Mouse (Mus musculus) stomach, embryonic 16.5 days (tissue): ENCODE data around the gene Tceanc2. TPM values are rescaled to one million over a fixed set of nuclear protein-coding genes. Genes with fewer than 3 reads are reported as not detected.

Experiments used
- ATAC-seq: fragments of 200-750 bp; cut with Nextera tagmentation; 2 replicates; pipeline ENCODE4 v1.8.0; 2017; ENCODE audit warnings: moderate number of reproducible peaks, moderate TSS enrichment; ENCODE audit not compliant: insufficient read depth, low FRiP score
- H3K27ac ChIP-seq: fragments of 300-500 bp; sonication (generic); 2 replicates; pipeline ENCODE4 v1.5.1; 2014; ENCODE audit warnings: low read length
- H3K27me3 ChIP-seq: fragments of 300-500 bp; sonication (generic); 2 replicates; pipeline ENCODE4 v1.6.1; 2014; ENCODE audit warnings: low read length, control low read depth, mixed read lengths; ENCODE audit not compliant: control insufficient read depth, insufficient read depth
- H3K36me3 ChIP-seq: fragments of 300-500 bp; sonication (generic); 2 replicates; pipeline ENCODE4 v1.6.1; 2014; ENCODE audit warnings: low read length; ENCODE audit not compliant: control insufficient read depth, insufficient read depth
- H3K4me1 ChIP-seq: fragments of 300-500 bp; sonication (generic); 2 replicates; pipeline ENCODE4 v1.6.1; 2014; ENCODE audit warnings: low read length, control low read depth, mixed read lengths; ENCODE audit not compliant: control insufficient read depth, insufficient read depth
- H3K4me2 ChIP-seq: fragments of 300-500 bp; sonication (generic); 2 replicates; pipeline ENCODE4 v1.6.1; 2014; ENCODE audit warnings: low read depth, low read length, mixed read lengths
- H3K4me3 ChIP-seq: fragments of 300-500 bp; sonication (generic); replicated peaks from 2 replicates; pipeline ENCODE4 v1.5.1; 2014; ENCODE audit warnings: mild to moderate bottlenecking, low read length
- H3K9ac ChIP-seq: fragments of 300-500 bp; sonication (generic); 2 replicates; pipeline ENCODE4 v1.6.1; 2014; ENCODE audit warnings: low read length
- H3K9me3 ChIP-seq: fragments of 300-500 bp; sonication (generic); replicated peaks from 2 replicates; pipeline ENCODE4 v1.6.1; 2016; ENCODE audit warnings: low read length, control low read depth; ENCODE audit not compliant: control insufficient read depth
- WGBS: fragments of 180-500 bp; shearing (Covaris S2); extraction: QIAGEN DNeasy Blood & Tissue Kit; methylation state at CpG from one replicate; pipeline ENCODE4 v1.1.7; 2014; 5-methylcytosine and 5-hydroxymethylcytosine counted together
- polyA plus RNA-seq: library from polyadenylated mRNA; unstranded; fragments of >200 nt; fragmentation: Nextera tagmentation; extraction: Ambion mirVana; gene quantifications from 2 replicates; pipeline ENCODE4 v1.2.1, GENCODE M21; 2015

The Tceanc2 gene
- polyA plus RNA-seq, 1 experiment from 2014 or later: 25.2 TPM

DNA sequence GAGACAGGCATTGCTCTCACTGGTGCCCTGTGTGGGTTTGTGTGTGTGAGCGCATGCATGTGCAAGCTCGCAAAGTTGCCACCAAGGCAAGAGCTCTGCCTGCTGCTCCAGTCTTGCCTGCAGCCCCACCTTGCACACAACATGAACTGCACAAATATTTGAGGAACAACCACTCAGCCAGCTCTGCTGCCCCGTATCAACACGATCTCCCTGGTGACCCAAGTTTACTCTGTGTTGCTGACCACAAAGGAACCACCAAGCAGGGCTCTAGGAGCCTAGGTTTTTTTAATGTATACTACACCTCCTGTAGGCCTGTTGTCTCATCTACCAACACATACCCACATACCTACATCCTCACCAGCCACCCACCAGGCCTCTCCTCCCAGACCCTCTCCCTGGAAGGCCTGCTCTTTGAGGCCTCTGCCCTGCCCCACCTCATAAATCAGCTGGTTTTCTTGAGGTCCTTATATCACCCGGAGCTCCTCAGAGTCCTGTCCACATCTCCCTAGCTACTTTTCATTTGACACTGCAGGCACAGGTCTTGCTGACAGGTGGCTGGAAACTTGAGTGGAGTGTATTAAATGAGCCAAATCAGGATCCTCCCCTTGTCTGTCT is 31.7 kb upstream of the Tceanc2 start:
- Histone ChIP-seq H3K27ac (peak overlapping the region; percentile 77), H3K9me3 (no peaks in the 10 kb centered on the region), H3K36me3 (0 out of 2 replicates have a peak, but pooled peaks cover 2% of the 10 kb centered on the region), H3K27me3 (no peaks in the 10 kb centered on the region), H3K9ac (no peak overlapping the region), H3K4me2 (no peak overlapping the region), H3K4me3 (no peak overlapping the region), H3K4me1 (no peaks in the 10 kb centered on the region)
- peak; percentile 80 for ATAC-seq
- WGBS: 47% methylated on average over 5 of the region's 5 CpGs

DNA sequence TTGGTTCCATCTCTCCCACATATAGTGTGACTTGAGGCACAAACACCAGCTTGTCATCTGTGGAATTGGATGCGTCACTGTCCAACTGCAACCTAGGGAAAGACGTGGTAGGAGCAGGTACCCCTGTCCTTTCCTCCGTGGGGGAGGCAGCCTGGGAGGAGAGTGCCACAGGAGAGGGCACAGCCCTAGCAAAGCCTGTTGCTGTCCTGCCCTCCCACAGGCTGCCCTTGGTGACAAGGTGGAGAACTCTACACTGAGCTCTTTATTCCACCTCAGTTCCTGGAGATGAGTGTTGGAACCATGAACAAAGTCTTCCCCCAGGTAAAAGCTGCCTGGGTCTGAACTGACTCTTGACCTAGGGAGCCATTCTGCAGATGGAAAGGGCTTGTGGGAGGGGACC is 30.0 kb upstream of the Tceanc2 start, which contains the start of gene Ldlrad1:
TSS of gene Ldlrad1 (plus strand) at position 301 of the 400 bp plus-strand sequence.
- Histone ChIP-seq H3K27me3 (no peaks in the 10 kb centered on the region), H3K27ac (peak within 1 kb of the TSS; percentile 46), H3K4me3 (no peak within 1 kb of the TSS), H3K9ac (no peak within 1 kb of the TSS), H3K4me2 (no peak within 1 kb of the TSS), H3K9me3 (no peaks in the 10 kb centered on the region), H3K36me3 (0 out of 2 replicates have a peak, but pooled peaks cover 2% of the 10 kb centered on the region), H3K4me1 (no peaks in the 10 kb centered on the region)
- no peak for ATAC-seq
- 83% methylated on average over 3 of the region's 3 CpGs for WGBS

DNA sequence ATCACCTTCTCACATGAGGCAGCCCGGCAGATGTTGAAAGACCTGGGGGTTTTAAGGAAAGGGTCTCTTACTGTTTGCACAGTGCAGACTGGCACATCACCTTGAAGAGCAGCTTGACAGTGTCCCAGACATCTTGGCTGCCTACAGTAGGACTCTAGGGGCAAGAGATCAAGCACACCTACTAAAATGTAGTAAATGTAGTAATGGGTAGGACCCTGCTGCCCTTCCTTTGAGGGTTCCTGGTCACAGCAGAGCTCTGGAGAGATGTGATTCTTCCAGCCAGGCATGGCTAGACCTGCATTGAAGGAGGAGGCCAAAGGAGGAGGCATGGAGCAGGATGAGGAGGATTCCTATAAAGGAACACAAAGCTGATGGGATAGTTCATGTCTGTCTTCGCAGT is 28.1 kb upstream of the Tceanc2 start:
- 94% methylated on average over 2 of the region's 2 CpGs for WGBS
- 0 out of 2 replicates have a peak, but pooled peaks cover 9% of the 10 kb centered on the region for H3K36me3 ChIP-seq
- H3K27ac ChIP-seq: no peak overlapping the region
- no peaks in the 10 kb centered on the region for H3K9me3 ChIP-seq
- H3K4me3 ChIP-seq: no peak overlapping the region
- no peaks in the 10 kb centered on the region for H3K4me1 ChIP-seq
- H3K27me3 ChIP-seq: no peaks in the 10 kb centered on the region
- no peak overlapping the region for H3K4me2 ChIP-seq
- no peak overlapping the region for H3K9ac ChIP-seq
- no peak for ATAC-seq

DNA sequence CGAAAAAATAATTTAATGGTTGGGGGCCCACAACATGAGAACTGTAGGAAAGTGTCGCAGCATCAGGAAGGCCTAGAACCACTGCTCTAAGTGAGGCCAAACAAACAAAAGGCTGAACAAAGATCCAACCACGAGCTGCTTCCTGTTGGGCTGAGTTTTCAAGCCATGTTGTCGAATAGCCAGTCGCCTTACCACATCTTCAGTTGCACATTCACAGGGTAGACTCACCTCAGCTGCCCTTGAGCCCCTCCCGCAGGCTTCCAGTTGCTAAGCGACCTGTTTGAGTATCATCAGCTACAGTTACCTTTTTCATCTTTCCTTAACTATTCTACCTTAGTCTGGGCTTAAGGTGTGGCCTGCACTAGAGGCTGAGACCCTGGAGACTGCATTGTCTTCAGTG is 24.1 kb upstream of the Tceanc2 start:
- peaks cover 28% of the 10 kb centered on the region for H3K36me3 ChIP-seq
- H3K27ac ChIP-seq: no peak overlapping the region
- no peak overlapping the region for H3K4me3 ChIP-seq
- 80% methylated on average over 7 of the region's 7 CpGs for WGBS
- no peak overlapping the region for H3K9ac ChIP-seq
- H3K4me1 ChIP-seq: no peaks in the 10 kb centered on the region
- no peaks in the 10 kb centered on the region for H3K27me3 ChIP-seq
- ATAC-seq: no peak
- no peak overlapping the region for H3K4me2 ChIP-seq
- H3K9me3 ChIP-seq: no peaks in the 10 kb centered on the region

DNA sequence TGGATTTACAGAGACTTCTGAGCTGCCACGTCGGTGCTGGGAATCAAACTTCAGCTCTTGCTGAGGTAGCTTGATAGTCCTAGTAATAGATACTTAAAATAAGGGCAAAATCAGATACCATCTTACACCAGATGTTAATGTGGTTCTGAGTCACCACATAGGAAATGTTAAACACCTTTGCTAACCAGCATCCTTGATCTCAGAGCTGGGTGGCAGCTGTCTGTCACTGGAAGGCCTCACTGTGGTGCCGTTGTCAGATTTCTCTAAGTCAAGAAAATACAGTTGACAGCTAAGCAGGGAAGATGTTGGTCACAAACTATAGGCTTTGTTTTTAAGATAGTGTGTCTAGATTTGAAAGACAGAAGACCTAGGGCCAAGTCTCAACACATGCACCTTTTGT is 22.9 kb upstream of the Tceanc2 start:
- peaks cover 28% of the 10 kb centered on the region for H3K36me3 ChIP-seq
- H3K27me3 ChIP-seq: no peaks in the 10 kb centered on the region
- ATAC-seq: no peak
- no peak overlapping the region for H3K4me2 ChIP-seq
- H3K4me1 ChIP-seq: no peaks in the 10 kb centered on the region
- no peaks in the 10 kb centered on the region for H3K9me3 ChIP-seq
- no peak overlapping the region for H3K4me3 ChIP-seq
- 91% methylated on average over 3 of the region's 3 CpGs for WGBS
- no peak overlapping the region for H3K9ac ChIP-seq
- no peak overlapping the region for H3K27ac ChIP-seq

DNA sequence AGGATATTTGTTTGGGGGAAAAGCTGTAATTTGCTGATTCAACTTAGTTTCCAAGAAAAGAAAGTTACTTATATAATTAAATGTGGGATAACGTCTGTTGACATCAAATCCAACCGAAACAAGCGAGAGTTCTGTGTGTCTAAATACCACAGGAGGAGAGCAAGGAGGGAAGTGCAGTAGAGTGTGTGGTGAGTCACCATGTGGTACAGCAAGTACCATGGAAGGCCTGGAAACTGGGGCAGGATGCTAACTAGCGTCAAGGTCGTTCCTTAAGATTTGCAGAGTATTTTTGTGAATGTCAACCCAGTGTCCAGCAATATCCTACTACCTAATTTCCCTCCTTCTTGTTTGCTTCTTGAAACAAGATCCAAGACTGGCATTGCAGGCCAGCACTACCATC is 19.2 kb upstream of the Tceanc2 start:
- no peak for ATAC-seq
- H3K4me2 ChIP-seq: no peak overlapping the region
- no peaks in the 10 kb centered on the region for H3K4me1 ChIP-seq
- H3K27me3 ChIP-seq: no peaks in the 10 kb centered on the region
- 89% methylated on average over 5 of the region's 5 CpGs for WGBS
- H3K27ac ChIP-seq: no peak overlapping the region
- no peaks in the 10 kb centered on the region for H3K9me3 ChIP-seq
- H3K4me3 ChIP-seq: no peak overlapping the region
- H3K36me3 ChIP-seq: peaks cover 25% of the 10 kb centered on the region
- H3K9ac ChIP-seq: no peak overlapping the region

DNA sequence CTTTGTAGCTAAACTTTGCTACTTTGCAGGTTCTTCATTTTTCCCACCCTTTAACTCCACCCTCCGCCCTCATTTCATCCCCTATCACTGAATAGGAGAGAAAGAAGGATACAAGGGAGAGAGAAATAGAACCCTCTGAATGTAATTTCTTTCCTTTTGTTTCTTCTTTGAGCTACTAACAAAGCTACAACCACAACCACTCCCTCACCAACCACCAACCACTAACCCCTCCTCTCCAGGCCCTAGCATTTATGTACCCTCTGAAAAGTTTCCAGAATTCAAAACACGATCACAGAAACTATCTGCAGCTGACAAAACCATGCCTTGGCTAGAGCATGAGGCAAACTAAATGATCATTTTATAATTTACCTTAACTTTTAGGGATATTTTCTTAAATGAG is 17.5 kb upstream of the Tceanc2 start:
- Histone ChIP-seq H3K27ac (no peak overlapping the region), H3K4me1 (no peaks in the 10 kb centered on the region), H3K9ac (no peak overlapping the region), H3K4me2 (no peak overlapping the region), H3K36me3 (peaks cover 15% of the 10 kb centered on the region), H3K9me3 (no peaks in the 10 kb centered on the region), H3K27me3 (no peaks in the 10 kb centered on the region), H3K4me3 (no peak overlapping the region)
- 91% methylated on average over 2 of the region's 2 CpGs for WGBS
- no peak for ATAC-seq

DNA sequence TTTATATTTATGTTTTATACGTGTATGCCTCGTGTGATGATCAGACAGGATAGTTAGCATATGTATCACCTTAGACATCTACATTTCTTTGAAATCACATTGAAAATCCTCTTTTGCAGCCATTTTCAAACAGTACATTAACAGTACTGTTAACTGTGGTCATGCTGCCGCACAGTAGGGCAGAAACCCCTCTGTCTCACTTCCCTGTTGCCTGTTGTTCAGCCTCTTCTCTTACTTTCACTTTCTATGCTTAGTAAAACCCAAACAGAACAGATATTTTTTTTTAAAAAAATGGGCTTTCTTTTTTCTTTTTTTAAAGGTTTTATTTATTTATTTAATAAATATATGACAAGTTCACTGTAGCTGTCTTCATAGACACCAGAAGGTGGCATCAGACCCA is 14.9 kb upstream of the Tceanc2 start:
- Histone ChIP-seq H3K9ac (no peak overlapping the region), H3K9me3 (no peaks in the 10 kb centered on the region), H3K27ac (no peak overlapping the region), H3K27me3 (no peaks in the 10 kb centered on the region), H3K4me1 (no peaks in the 10 kb centered on the region), H3K4me2 (no peak overlapping the region), H3K36me3 (peaks cover 5% of the 10 kb centered on the region; the same call in 1 of the 2 replicates), H3K4me3 (no peak overlapping the region)
- ATAC-seq: no peak
- 95% methylated on average over 3 of the region's 3 CpGs for WGBS

DNA sequence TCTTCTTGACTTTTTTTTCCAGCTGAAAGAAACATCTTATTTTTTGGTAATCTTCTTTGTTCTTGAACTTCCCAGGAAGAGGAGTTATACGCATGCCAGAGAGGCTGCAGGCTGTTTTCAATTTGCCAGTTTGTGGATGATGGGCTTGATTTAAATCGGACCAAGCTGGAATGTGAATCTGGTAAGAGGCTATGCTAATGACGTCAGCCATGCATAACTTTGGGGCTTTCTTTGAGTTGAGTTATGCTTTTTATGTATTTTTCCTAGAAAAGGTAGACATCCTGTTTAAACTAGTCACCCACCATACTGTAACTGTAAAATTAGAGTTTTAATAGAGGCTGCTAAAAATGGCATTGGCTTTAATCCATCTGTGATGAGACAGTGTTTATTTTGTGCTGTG is 6.8 kb upstream of the Tceanc2 start:
- Histone ChIP-seq H3K27ac (no peak overlapping the region), H3K4me3 (no peak overlapping the region), H3K4me2 (no peak overlapping the region), H3K9me3 (no peaks in the 10 kb centered on the region), H3K9ac (no peak overlapping the region), H3K27me3 (no peaks in the 10 kb centered on the region), H3K4me1 (0 out of 2 replicates have a peak, but pooled peaks cover 2% of the 10 kb centered on the region), H3K36me3 (0 out of 2 replicates have a peak, but pooled peaks cover 8% of the 10 kb centered on the region)
- 69% methylated on average over 3 of the region's 3 CpGs for WGBS
- no peak for ATAC-seq
